Mouse (Mus musculus) thymus, adult 2 months (tissue): ENCODE measurements at regions not wholly inside any gene's neighbourhood (a gene's known extent, or its start where the extent isn't known, plus 50 kb on each side); places are given as distances from the start of the nearest gene placed in this dataset.

ENCODE experiments used
- DNase-seq: peaks from one replicate; pipeline ENCODE4 v3.0.0; 2021
- H3K27ac ChIP-seq: fragments of 200-500 bp; 2 replicates; pipeline ENCODE4 v1.5.1; 2012; ENCODE audit warnings: low read length, control low read depth; ENCODE audit not compliant: control insufficient read depth, insufficient read depth
- H3K27me3 ChIP-seq: fragments of 200-500 bp; 2 replicates; pipeline ENCODE4 v1.6.1; 2012; ENCODE audit warnings: mild to moderate bottlenecking, low read length, moderate library complexity, mixed read lengths; ENCODE audit not compliant: control insufficient read depth, insufficient read depth
- H3K36me3 ChIP-seq: fragments of 200-500 bp; 2 replicates; pipeline ENCODE4 v1.6.1; 2012; ENCODE audit warnings: mild to moderate bottlenecking, low read length, moderate library complexity; ENCODE audit not compliant: control insufficient read depth, insufficient read depth
- H3K4me1 ChIP-seq: fragments of 200-500 bp; replicated peaks from 2 replicates; pipeline ENCODE4 v1.6.1; 2012; ENCODE audit warnings: low read length; ENCODE audit not compliant: control insufficient read depth, insufficient read depth
- H3K4me3 ChIP-seq: fragments of 200-500 bp; 2 replicates; pipeline ENCODE4 v1.5.1; 2012; ENCODE audit warnings: mild to moderate bottlenecking, low read length, control low read depth, moderate library complexity; ENCODE audit not compliant: control insufficient read depth, insufficient read depth
- CTCF ChIP-seq: fragments of 200-500 bp; IDR thresholded peaks from 2 replicates; pipeline ENCODE4 v1.5.1; 2012; ENCODE audit warnings: mild to moderate bottlenecking, control low read depth, low read length, moderate library complexity, borderline replicate concordance; ENCODE audit not compliant: control insufficient read depth, poor library complexity, insufficient read depth; ENCODE audit errors: extremely low read depth
- POLR2A ChIP-seq: fragments of 200-500 bp; IDR thresholded peaks from 2 replicates; pipeline ENCODE4 v1.6.1; 2012; ENCODE audit warnings: mild to moderate bottlenecking, low read length, control low read depth, moderate library complexity; ENCODE audit not compliant: control insufficient read depth, poor library complexity, insufficient read depth; ENCODE audit errors: extremely low read depth
- WGBS: fragments of 180-500 bp; shearing (Covaris S2); methylation state at CpG from one replicate; pipeline ENCODE4 v1.1.7; 2018; 5-methylcytosine and 5-hydroxymethylcytosine counted together

GRCm38 (mm10) chr10:9027070-9027807, 141.4 kb upstream of the Sash1 start:
- H3K36me3 ChIP-seq, result no peaks in the 10 kb centered on the region
- 89% methylated on average over 12 of the region's 12 CpGs for WGBS
- TF ChIP-seq CTCF (no peak), POLR2A (no peak)
- H3K4me3 ChIP-seq, result no peak overlapping the region
- H3K27ac ChIP-seq, result no peak overlapping the region
- no peaks in the 10 kb centered on the region for H3K4me1 ChIP-seq
- no peaks in the 10 kb centered on the region for H3K27me3 ChIP-seq
- no peak for DNase-seq

GRCm38 (mm10) chr10:9014810-9015505, 129.1 kb upstream of the Sash1 start:
- no peak for DNase-seq
- no peak overlapping the region for H3K4me3 ChIP-seq
- H3K4me1 ChIP-seq, result no peaks in the 10 kb centered on the region
- WGBS, result 84% methylated on average over 11 of the region's 11 CpGs
- TF ChIP-seq CTCF, result no peak
- H3K36me3 ChIP-seq, result no peaks in the 10 kb centered on the region
- no peaks in the 10 kb centered on the region for H3K27me3 ChIP-seq
- H3K27ac ChIP-seq, result no peak overlapping the region

GRCm38 (mm10) chr10:9013549-9013925, 127.7 kb upstream of the Sash1 start:
- no peak overlapping the region for H3K4me3 ChIP-seq
- 97% methylated on average over 3 of the region's 3 CpGs for WGBS

GRCm38 (mm10) chr10:9012829-9013548, 127.1 kb upstream of the Sash1 start:
- Histone ChIP-seq H3K36me3 (no peaks in the 10 kb centered on the region), H3K4me3 (no peak overlapping the region), H3K27me3 (no peaks in the 10 kb centered on the region), H3K4me1 (no peaks in the 10 kb centered on the region), H3K27ac (no peak overlapping the region)
- WGBS, result 46% methylated on average over 5 of the region's 5 CpGs
- DNase-seq, result peak; percentile 37
- TF ChIP-seq POLR2A (no peak), CTCF (peak; percentile 75; the same call in 1 of the 2 replicates)

More at GRCm38 (mm10) chr10:9013549-9013925, 127.7 kb upstream of the Sash1 start:
- H3K4me1 ChIP-seq, result no peaks in the 10 kb centered on the region
- no peaks in the 10 kb centered on the region for H3K36me3 ChIP-seq
- H3K27ac ChIP-seq, result no peak overlapping the region
- no peak for TF ChIP-seq POLR2A
- no peak for TF ChIP-seq CTCF
- DNase-seq, result no peak
- H3K27me3 ChIP-seq, result no peaks in the 10 kb centered on the region

- WGBS, result 84% methylated on average over 2 of the region's 2 CpGs
- Histone ChIP-seq H3K4me1 (no peaks in the 10 kb centered on the region), H3K27me3 (no peaks in the 10 kb centered on the region), H3K36me3 (no peaks in the 10 kb centered on the region), H3K4me3 (no peak overlapping the region), H3K27ac (no peak overlapping the region)
- DNase-seq, result no peak
- TF ChIP-seq CTCF (no peak), POLR2A (no peak)
These were observed 126.0 kb upstream of the Sash1 start for GRCm38 (mm10) chr10:9011906-9012305.

GRCm38 (mm10) chr10:9010191-9010590, 124.3 kb upstream of the Sash1 start:
- Histone ChIP-seq H3K27me3 (no peaks in the 10 kb centered on the region), H3K4me3 (no peak overlapping the region), H3K4me1 (no peaks in the 10 kb centered on the region), H3K36me3 (no peaks in the 10 kb centered on the region), H3K27ac (no peak overlapping the region)
- no peak for DNase-seq
- 96% methylated on average over 13 of the region's 13 CpGs for WGBS
- TF ChIP-seq CTCF (no peak), POLR2A (no peak)
